Mouse (Mus musculus) T-cell, adult 2 months (primary cell): ENCODE data around the gene Ocel1.

ENCODE experiments used
- DNase-seq: peaks from one replicate; pipeline ENCODE4 v3.0.0; 2022; ENCODE audit warnings: low spot score

Gene Ocel1

DNA sequence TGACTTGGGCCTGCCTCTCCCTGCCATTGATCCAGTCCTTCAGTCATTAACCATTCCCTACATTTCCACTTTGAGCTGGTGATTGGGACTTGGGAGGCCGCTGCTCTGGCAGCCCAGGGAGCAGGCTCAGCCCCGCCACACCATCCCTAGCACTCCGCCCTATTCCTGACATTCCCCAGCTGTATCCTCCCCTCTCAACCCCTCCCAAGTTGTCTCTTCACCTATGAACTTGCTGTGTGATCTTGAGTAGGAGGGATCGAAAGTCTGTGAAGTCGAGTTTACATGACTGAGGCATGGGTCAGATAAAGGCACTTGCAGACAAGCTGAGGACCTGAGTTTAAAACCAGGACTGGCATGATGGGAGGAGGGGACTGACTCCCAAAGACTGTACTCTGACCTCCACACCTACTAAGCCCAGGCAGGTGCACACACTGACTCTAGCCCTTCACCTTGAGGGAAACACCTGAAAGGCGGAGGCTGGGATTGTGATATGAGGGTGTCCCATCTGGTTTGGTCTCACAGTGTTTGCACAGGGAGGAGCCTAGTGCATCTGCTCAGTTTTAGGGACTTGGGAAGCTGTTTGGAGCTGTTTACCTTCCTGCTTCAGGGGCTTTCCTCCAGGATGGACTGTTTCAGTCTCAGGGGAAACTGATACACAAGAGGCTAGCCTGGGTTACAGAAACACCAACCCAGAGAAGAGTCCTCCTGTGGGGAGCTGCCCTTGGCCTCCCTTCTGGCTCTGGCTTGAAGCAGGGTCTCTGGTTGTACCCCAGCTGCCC, 32.2 kb downstream of the Ocel1 start:
- no peak for DNase-seq

DNA sequence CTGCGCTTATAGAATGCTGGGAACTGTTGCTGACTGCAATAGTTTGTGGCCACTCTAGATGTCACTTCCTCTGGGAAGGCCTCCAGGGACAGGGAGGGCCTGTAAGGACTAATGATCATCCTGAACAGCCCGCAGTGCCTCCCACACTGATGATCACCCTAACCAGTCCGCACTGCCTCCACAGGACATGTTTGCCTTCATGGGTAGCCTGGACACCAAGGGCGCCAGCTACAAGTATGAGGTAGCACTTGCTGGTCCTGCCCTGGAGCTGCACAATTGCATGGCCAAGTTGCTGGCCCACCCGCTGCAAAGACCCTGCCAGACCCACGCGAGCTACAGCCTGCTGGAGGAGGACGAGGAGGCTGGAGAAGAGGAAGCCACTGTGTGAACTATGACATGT, 32.9 kb downstream of the Ocel1 start:
- no peak for DNase-seq

DNA sequence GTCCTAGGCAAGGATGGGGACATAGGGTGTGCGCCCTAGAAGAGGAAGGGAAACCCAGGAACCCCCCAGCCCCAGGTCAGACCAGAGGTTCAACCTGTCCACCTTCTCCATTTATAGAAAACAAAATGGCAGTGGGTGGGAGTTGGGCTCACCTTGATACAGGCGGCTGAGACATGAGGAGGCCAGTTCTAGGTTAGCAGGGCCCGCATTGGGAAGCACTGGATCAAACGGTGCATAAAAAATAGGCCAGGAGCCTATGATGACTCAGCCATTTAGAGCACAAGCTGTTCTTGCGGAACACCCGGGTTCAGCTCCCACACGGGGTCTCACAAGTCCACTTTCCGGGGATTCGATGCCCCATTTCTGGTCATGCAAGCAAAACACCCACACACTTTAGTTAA, 33.9 kb downstream of the Ocel1 start:
- DNase-seq = no peak

DNA sequence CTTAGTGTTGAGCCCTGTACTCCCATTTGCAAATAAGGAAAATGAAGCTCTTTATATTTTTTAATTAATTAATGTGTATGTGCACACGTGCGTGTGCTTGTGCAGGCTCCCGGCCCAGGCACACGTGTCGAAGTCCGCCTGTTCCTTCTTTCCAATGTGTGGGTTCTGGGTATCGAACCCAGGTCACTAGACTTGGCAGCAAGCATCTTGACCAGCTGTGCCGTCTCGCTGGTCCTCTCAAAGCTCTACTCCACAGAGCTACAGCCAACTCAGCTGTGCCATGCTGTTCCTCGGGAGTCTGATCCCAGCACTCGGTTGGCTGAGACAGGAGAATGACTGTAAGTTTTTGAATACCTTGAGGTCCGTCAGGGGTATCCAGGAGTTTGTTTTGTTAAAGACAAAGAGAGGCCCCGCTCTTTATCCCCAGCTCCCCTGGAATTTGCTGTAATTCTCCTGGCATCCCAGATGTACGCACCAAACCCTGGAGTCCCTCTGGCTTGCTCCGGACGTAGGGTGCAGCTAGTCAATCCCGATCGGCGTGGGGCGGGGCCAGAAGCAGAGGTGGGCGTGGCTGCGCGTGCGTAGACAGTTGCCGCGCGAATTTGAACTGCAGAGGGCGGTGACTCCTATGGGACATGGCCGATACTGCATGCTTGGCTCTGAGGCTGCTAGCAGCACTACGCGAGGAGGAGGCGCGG, 34.5 kb downstream of the Ocel1 start, which contains the start of gene Ankle1:
Gene Ankle1 (plus strand): TSS at position 610 of the 698 bp plus-strand sequence.
- peak; percentile 94 for DNase-seq

DNA sequence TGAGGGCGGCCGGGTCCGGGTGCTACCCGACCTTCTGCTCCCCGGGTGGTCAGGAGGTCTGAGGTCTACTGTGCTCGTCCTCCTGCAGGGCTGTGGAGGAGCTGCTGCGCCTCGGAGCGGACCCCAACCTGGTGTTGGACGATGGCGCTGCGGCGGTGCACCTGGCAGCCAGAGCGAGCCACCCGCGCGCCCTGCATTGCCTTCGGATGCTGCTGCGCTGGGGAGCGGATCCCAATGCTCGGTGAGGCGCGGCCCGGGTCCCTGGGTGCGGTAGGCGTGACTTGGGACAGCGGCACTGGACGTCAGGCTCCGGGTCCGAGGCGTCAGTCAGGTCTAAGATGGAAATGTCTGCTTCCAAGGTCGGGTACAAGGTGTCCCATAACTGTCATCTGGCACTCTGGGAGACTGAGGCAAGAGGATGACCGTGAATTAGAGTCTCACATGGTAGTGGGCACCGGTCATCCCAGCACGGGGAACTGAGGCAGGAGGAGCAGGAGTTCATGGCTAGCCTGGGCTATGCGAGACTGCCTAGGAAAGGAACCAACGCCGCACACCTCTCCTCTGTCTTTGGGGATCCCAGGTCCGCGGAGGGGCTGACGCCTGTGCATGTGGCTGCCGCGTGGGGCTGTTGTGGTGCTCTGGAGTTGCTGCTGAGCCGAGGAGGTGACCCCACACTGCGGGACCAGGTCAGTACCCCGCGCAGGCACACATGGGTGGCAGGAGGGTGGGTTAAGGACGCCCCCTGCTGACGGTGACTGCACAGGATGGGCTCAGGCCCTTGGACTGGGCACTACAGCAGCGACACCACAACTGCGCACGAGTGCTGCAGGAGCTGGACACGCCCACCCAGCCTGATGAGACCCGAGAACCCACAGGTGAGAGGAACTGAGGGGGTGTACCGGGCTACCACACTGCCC, 35.3 kb downstream of the Ocel1 start:
- DNase-seq = no peak

DNA sequence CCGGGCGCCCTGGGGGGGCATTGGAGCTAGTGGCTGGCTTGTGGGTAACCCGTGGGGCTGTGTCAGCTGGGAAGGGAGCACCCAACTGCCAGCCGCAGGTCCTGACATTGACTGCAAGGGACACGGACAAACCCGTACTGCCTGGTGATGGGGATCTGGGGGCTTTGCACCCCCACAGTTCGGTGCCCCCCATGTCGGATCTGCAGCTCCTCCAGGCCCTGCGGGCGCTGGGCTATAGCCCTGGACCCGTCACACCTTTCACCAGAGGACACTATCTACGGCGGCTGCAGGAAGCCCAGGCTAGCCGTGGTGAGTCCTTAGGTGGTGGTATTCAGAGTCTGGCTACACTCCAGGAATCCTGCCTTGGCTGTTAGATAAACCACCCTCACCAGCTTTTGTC, 36.3 kb downstream of the Ocel1 start:
- DNase-seq = no peak

DNA sequence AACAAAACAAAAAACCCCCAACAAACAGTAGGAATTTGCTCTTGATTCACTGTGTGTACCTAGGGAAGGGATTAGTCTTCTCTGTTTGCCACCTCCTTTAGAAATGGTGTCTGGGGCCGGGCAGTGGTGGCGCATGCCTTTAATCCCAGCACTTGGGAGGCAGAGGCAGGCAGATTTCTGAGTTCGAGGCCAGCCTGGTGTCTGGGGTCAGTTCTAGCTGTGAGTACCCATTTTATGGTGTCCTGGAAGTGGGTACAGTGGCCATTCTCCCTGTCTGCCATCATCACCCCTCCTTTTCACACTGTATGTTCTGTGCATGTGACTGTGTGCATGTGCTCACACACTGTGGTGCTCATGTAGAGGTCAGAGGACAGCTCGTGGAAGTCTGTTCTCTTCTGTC, 37.1 kb downstream of the Ocel1 start:
- no peak for DNase-seq

DNA sequence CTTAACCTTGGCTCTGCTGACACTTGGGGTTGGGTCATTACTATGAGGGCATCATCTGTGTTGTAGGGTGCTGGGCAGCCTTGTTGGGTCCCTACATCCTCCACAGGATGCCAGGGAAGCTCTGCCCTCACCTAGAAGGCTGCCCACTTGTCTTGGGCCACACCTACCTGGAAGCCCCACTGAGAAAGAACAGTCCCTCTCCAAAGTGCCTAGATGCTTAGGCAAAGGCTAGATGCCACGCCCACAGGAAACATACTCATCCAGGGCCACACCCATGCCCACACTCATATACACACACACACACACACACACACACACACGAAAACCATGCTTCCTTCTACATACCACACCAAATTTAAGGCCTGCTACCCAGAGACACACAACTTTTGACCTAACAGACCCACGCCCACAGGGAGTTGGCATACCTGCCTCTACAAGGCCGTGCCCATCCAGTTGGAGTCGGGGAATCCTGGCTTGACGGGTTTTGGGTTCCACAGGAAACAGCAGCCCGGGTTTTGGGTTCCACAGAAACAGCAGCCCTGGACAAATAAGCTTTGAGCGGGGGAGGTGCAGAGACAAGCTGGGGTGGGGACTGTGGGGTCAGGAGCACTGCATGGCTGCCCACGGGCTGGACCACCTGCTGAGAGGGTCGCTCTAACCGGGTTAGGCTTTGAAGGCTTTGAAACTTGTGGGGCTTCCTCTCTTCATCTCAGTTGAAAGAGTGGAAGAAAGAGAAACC, 40.6 kb downstream of the Ocel1 start:
- peak; percentile 40 for DNase-seq

DNA sequence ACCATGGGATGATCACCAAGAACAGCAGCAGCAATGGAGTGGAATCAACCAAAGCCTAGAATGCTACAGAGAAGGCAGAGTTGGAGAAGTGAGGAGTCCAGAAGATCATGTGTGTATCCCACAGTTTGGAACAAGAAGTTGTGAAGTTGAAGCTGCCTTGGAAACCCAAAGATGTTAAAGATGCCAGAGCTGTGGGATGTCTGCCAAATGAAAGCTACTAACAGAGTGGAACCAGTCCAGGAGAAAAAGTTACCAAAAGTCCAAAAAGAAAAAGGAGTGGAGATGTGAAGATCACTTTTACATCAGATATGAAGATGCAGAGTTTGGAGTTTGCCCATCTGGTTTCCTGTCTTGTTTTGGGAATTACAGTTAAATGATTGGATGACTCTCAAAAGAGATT, 51.0 kb downstream of the Ocel1 start:
- DNase-seq = no peak
